ENCODE assay signal across 9 mouse cellular contexts in genomic region chr8:71374616-71375206, GRCm38 (mm10). TPM values are rescaled to one million over a fixed set of nuclear protein-coding genes. Genes with fewer than 3 reads are reported as not detected.
A peak's percentile ranks its signal among the peaks of the same experiment; 100 is the strongest.
DNase-seq lines count a peak whose midpoint lies in the region; ATAC-seq and TF ChIP-seq lines count a peak whose summit lies in the region.
"Had no signal": no experiment of that assay in that cellular context is flagged by ENCODE, and none has a peak within 500 bp of the region (broad histone marks: within the 10 kb centered on the region; RNA-seq: fewer than 3 reads in every experiment).

No protein-coding gene starts in this region.

- WGBS in midbrain, embryonic 10.5 days, result 74% methylated on average over 17 of the region's 17 CpGs
- 70% methylated on average over 17 of the region's 17 CpGs for WGBS in midbrain, embryonic 14.5 days

- H3K79me2 ChIP-seq in myocyte (ENCODE audit: control insufficient read depth, insufficient read depth), result peaks cover 4% of the 10 kb centered on the region

- DNase-seq in cerebellum, adult 9-10 months, result peak; percentile 55
- DNase-seq in midbrain, embryonic 10.5 days (ENCODE audit: low spot score), result peak; percentile 33
- no peak for DNase-seq in midbrain, embryonic 14.5 days
- DNase-seq in kidney, adult 18-20 months, result peak; percentile 52
- DNase-seq in gastrocnemius, postnatal 10 days, result no peak

- no peak overlapping the region for H3ac ChIP-seq in myocyte (ENCODE audit: control insufficient read depth, insufficient read length)

- no peak overlapping the region for H3K27ac ChIP-seq in midbrain, embryonic 10.5 days (replicated peaks)
- no peak overlapping the region for H3K27ac ChIP-seq in midbrain, embryonic 14.5 days (replicated peaks; ENCODE audit: low read depth, low read length)
- H3K27ac ChIP-seq: embryonic facial prominence, embryonic 12.5 days had no signal

- no peaks in the 10 kb centered on the region for H3K9me3 ChIP-seq in midbrain, embryonic 10.5 days (replicated peaks)
- no peaks in the 10 kb centered on the region for H3K9me3 ChIP-seq in midbrain, embryonic 14.5 days (ENCODE audit: control insufficient read depth, low read length)
- H3K9me3 ChIP-seq: embryonic facial prominence, embryonic 12.5 days had no signal

- peaks cover 80% of the 10 kb centered on the region for H3K36me3 ChIP-seq in midbrain, embryonic 10.5 days
- H3K36me3 ChIP-seq in midbrain, embryonic 14.5 days (ENCODE audit: control insufficient read depth, insufficient read depth, low read length), result peaks cover 9% of the 10 kb centered on the region; the same call in 1 of the 2 replicates
- H3K36me3 ChIP-seq in myocyte (ENCODE audit: control insufficient read depth, insufficient read depth), result peaks cover 13% of the 10 kb centered on the region

- H3K4me3 ChIP-seq in midbrain, embryonic 10.5 days, result peak overlapping the region; percentile 47
- no peak overlapping the region for H3K4me3 ChIP-seq in midbrain, embryonic 14.5 days (replicated peaks; ENCODE audit: low read depth, low read length)
- H3K4me3 ChIP-seq in myocyte, result no peak overlapping the region

- H3K9ac ChIP-seq in midbrain, embryonic 14.5 days (replicated peaks; ENCODE audit: low read length), result no peak overlapping the region

- H3K4me2 ChIP-seq in midbrain, embryonic 14.5 days (ENCODE audit: low read length), result no peak overlapping the region
- H3K4me2 ChIP-seq in myocyte (ENCODE audit: low read depth), result no peak overlapping the region

- TF ChIP-seq POLR2A in myocyte (IDR thresholded peaks at IDR 0.05; ENCODE audit: insufficient read length, low read depth), result no peak

- peaks cover 65% of the 10 kb centered on the region for H3K4me1 ChIP-seq in midbrain, embryonic 10.5 days
- H3K4me1 ChIP-seq in midbrain, embryonic 14.5 days (ENCODE audit: control insufficient read depth, insufficient read depth, low read length), result peaks cover 29% of the 10 kb centered on the region

- H3K27me3 ChIP-seq in midbrain, embryonic 10.5 days (ENCODE audit: low read depth, poor library complexity, severe bottlenecking), result peaks cover 17% of the 10 kb centered on the region
- H3K27me3 ChIP-seq in midbrain, embryonic 14.5 days (ENCODE audit: control insufficient read depth, insufficient read depth, low read length), result peaks cover 7% of the 10 kb centered on the region; the same call in 1 of the 2 replicates
- no peaks in the 10 kb centered on the region for H3K27me3 ChIP-seq in myocyte (ENCODE audit: control insufficient read depth, insufficient read depth, insufficient read length)

- no peak for ATAC-seq in cerebellum, adult (ENCODE audit: insufficient number of reproducible peaks, low FRiP score, low TSS enrichment)
- ATAC-seq in midbrain, embryonic 14.5 days (ENCODE audit: low FRiP score, low TSS enrichment), result no peak
- no peak for ATAC-seq in erythroid progenitor cell, adult 5-6 weeks (replicated peaks; ENCODE audit: low FRiP score, poor library complexity, severe bottlenecking)

TF ChIP-seq in myocyte, 11 proteins besides CTCF, POLR2A, EP300 and RAD21:
- no peak for TF ChIP-seq MAX (IDR thresholded peaks at IDR 0.05; ENCODE audit: low read depth)
- TF ChIP-seq TCF12 (IDR thresholded peaks at IDR 0.05; ENCODE audit: insufficient read depth, poor library complexity, severe bottlenecking), result no peak
- peak; percentile 24 for TF ChIP-seq POLR2AphosphoS2 (IDR thresholded peaks at IDR 0.05; ENCODE audit: insufficient read length, low read depth)
- TF ChIP-seq MYOG (IDR thresholded peaks at IDR 0.05; ENCODE audit: control insufficient read depth in 1 of 3, insufficient read depth in 1 of 3, insufficient read length in 2 of 3, low read depth in 2 of 3), result no peak
- no peak for TF ChIP-seq USF1 (IDR thresholded peaks at IDR 0.05; ENCODE audit: low read depth)

RNA-seq across cellular contexts. Expression of gene Ocel1, which starts 3.6 kb away (rescaled TPM):
- 4.9 and 6.1 TPM in 2 replicates for polyA plus RNA-seq in midbrain, embryonic 10.5 days (2016; fragmentation: Nextera tagmentation; extraction: Ambion mirVana)
- polyA plus RNA-seq in midbrain, embryonic 14.5 days (2014; fragmentation: Nextera tagmentation; extraction: Ambion mirVana), result 4.2 and 4.3 TPM in 2 replicates
- 15.2 TPM for polyA plus RNA-seq in myocyte (2012; fragmentation: generic; extraction: Trizol)
- 1 to 10 TPM; 7.4 to 8.1 TPM for total RNA-seq in gastrocnemius, postnatal 10 days (2021)
- 1.7 and 13.7 TPM in 2 replicates for total RNA-seq in erythroid progenitor cell, adult 5-6 weeks (2015; ENCODE audit: low replicate concordance)
- 10.4 and 10.7 TPM in 2 replicates for total RNA-seq in erythroid progenitor cell, adult 5-6 weeks (2017; ENCODE audit: low replicate concordance)

RNA-seq across cellular contexts. Expression of gene Nr2f6, which starts 7.0 kb away (rescaled TPM):
- 74.7 and 110 TPM in 2 replicates for polyA plus RNA-seq in midbrain, embryonic 10.5 days (2016; fragmentation: Nextera tagmentation; extraction: Ambion mirVana)
- polyA plus RNA-seq in midbrain, embryonic 14.5 days (2014; fragmentation: Nextera tagmentation; extraction: Ambion mirVana), result 24.9 and 29.4 TPM in 2 replicates
- 62.3 TPM for polyA plus RNA-seq in myocyte (2012; fragmentation: generic; extraction: Trizol)
- total RNA-seq in gastrocnemius, postnatal 10 days (2021), result 10 to 100 TPM; 23.2 to 29.7 TPM
- not detected in 2 replicates for total RNA-seq in erythroid progenitor cell, adult 5-6 weeks (2015; ENCODE audit: low replicate concordance)
- total RNA-seq in erythroid progenitor cell, adult 5-6 weeks (2017; ENCODE audit: low replicate concordance), result 1.4 and 6.7 TPM in 2 replicates

RNA-seq across cellular contexts. Expression of gene Use1, which starts 8.1 kb away (rescaled TPM):
- polyA plus RNA-seq in midbrain, embryonic 10.5 days (2016; fragmentation: Nextera tagmentation; extraction: Ambion mirVana), result 68.5 and 74.3 TPM in 2 replicates
- 121 TPM in 2 replicates for polyA plus RNA-seq in midbrain, embryonic 14.5 days (2014; fragmentation: Nextera tagmentation; extraction: Ambion mirVana)
- 180 TPM for polyA plus RNA-seq in myocyte (2012; fragmentation: generic; extraction: Trizol)
- 100 to 1,000 TPM; 124 to 132 TPM for total RNA-seq in gastrocnemius, postnatal 10 days (2021)
- 46.1 and 99.8 TPM in 2 replicates for total RNA-seq in erythroid progenitor cell, adult 5-6 weeks (2015; ENCODE audit: low replicate concordance)
- total RNA-seq in erythroid progenitor cell, adult 5-6 weeks (2017; ENCODE audit: low replicate concordance), result 48.1 and 59.2 TPM in 2 replicates

RNA-seq across cellular contexts. Expression of gene Ushbp1, which starts 20.9 kb away (rescaled TPM):
- polyA plus RNA-seq in midbrain, embryonic 10.5 days (2016; fragmentation: Nextera tagmentation; extraction: Ambion mirVana), result 5.0 and 6.3 TPM in 2 replicates
- 3.5 and 5.7 TPM in 2 replicates for polyA plus RNA-seq in midbrain, embryonic 14.5 days (2014; fragmentation: Nextera tagmentation; extraction: Ambion mirVana)
- 0.02 TPM for polyA plus RNA-seq in myocyte (2012; fragmentation: generic; extraction: Trizol)
- total RNA-seq in gastrocnemius, postnatal 10 days (2021), result 10 to 100 TPM; 11.7 to 18.1 TPM
- total RNA-seq in erythroid progenitor cell, adult 5-6 weeks (2015; ENCODE audit: low replicate concordance), result not detected in 2 replicates
- 0.64 TPM in 1 of 2 replicates, not detected in the other for total RNA-seq in erythroid progenitor cell, adult 5-6 weeks (2017; ENCODE audit: low replicate concordance)

RNA-seq across cellular contexts. Expression of gene Babam1, which starts 21.9 kb away (rescaled TPM):
- polyA plus RNA-seq in midbrain, embryonic 10.5 days (2016; fragmentation: Nextera tagmentation; extraction: Ambion mirVana), result 112 TPM in 2 replicates
- polyA plus RNA-seq in midbrain, embryonic 14.5 days (2014; fragmentation: Nextera tagmentation; extraction: Ambion mirVana), result 78.3 and 88.4 TPM in 2 replicates
- 108 TPM for polyA plus RNA-seq in myocyte (2012; fragmentation: generic; extraction: Trizol)
- total RNA-seq in gastrocnemius, postnatal 10 days (2021), result 10 to 100 TPM; 68.5 to 70.4 TPM
- total RNA-seq in erythroid progenitor cell, adult 5-6 weeks (2015; ENCODE audit: low replicate concordance), result 35.0 and 51.6 TPM in 2 replicates
- total RNA-seq in erythroid progenitor cell, adult 5-6 weeks (2017; ENCODE audit: low replicate concordance), result 22.3 and 44.8 TPM in 2 replicates

Comparison
In these comparisons a context has a peak if more than half of its experiments do, and no peak if none do; other contexts are left out.
1. DNase-seq: peak in cerebellum, adult 9-10 months (single experiment), midbrain, embryonic 10.5 days (single experiment) and kidney, adult 18-20 months (single experiment); none in midbrain, embryonic 14.5 days (single experiment) and gastrocnemius, postnatal 10 days (single experiment).